Mouse (Mus musculus) liver, embryonic 11.5 days (tissue): ENCODE data around the gene Lamb1. TPM values are rescaled to one million over a fixed set of nuclear protein-coding genes. Genes with fewer than 3 reads are reported as not detected.
A peak's percentile ranks its signal among the peaks of the same experiment; 100 is the strongest.

Source experiments
- ATAC-seq: fragments of 200-750 bp; cut with Nextera tagmentation; replicated peaks from 2 replicates; pipeline ENCODE4 v1.8.0; 2017; ENCODE audit warnings: moderate number of reproducible peaks, mild to moderate bottlenecking, moderate TSS enrichment, moderate library complexity; ENCODE audit not compliant: low FRiP score
- DNase-seq: peaks from one replicate; pipeline ENCODE4 v3.0.0-alpha.2; 2017; ENCODE audit warnings: low spot score
- H3K27ac ChIP-seq: fragments of 300-500 bp; sonication (generic); 2 replicates; pipeline ENCODE4 v1.5.1; 2014; ENCODE audit warnings: mild to moderate bottlenecking, low read depth, low read length, control low read depth
- H3K27me3 ChIP-seq: fragments of 300-500 bp; sonication (generic); replicated peaks from 2 replicates; pipeline ENCODE4 v1.6.1; 2014; ENCODE audit warnings: low read length, mixed read lengths; ENCODE audit not compliant: control insufficient read depth, insufficient read depth
- H3K36me3 ChIP-seq: fragments of 300-500 bp; sonication (generic); 2 replicates; pipeline ENCODE4 v1.6.1; 2014; ENCODE audit warnings: mild to moderate bottlenecking, low read length, moderate library complexity, mixed read lengths; ENCODE audit not compliant: control insufficient read depth, insufficient read depth
- H3K4me1 ChIP-seq: fragments of 300-500 bp; sonication (generic); replicated peaks from 2 replicates; pipeline ENCODE4 v1.6.1; 2014; ENCODE audit warnings: low read length, mixed read lengths; ENCODE audit not compliant: control insufficient read depth, insufficient read depth
- H3K4me2 ChIP-seq: fragments of 300-500 bp; sonication (generic); 2 replicates; pipeline ENCODE4 v1.6.1; 2014; ENCODE audit warnings: mild to moderate bottlenecking, control low read depth, moderate library complexity
- H3K4me3 ChIP-seq: fragments of 300-500 bp; sonication (generic); 2 replicates; pipeline ENCODE4 v1.5.1; 2014; ENCODE audit warnings: low read depth, low read length, control low read depth
- H3K9ac ChIP-seq: fragments of 300-500 bp; sonication (generic); 2 replicates; pipeline ENCODE4 v1.6.1; 2014; ENCODE audit warnings: low read depth, low read length, control low read depth
- H3K9me3 ChIP-seq: fragments of 300-500 bp; sonication (generic); 2 replicates; pipeline ENCODE4 v1.6.1; 2016; ENCODE audit warnings: low read length, inconsistent platforms, mixed read lengths; ENCODE audit not compliant: control insufficient read depth
- WGBS: fragments of 180-500 bp; shearing (Covaris S2); extraction: QIAGEN DNeasy Blood & Tissue Kit; methylation state at CpG from one replicate; pipeline ENCODE4 v1.1.7; 2014; 5-methylcytosine and 5-hydroxymethylcytosine counted together
- polyA plus RNA-seq: library from polyadenylated mRNA; unstranded; fragments of >200 nt; fragmentation: Nextera tagmentation; extraction: Ambion mirVana; gene quantifications from 2 replicates; pipeline ENCODE4 v1.2.1, GENCODE M21; 2014

The Lamb1 gene
- polyA plus RNA-seq = 16.2 and 17.0 TPM in 2 replicates

DNA sequence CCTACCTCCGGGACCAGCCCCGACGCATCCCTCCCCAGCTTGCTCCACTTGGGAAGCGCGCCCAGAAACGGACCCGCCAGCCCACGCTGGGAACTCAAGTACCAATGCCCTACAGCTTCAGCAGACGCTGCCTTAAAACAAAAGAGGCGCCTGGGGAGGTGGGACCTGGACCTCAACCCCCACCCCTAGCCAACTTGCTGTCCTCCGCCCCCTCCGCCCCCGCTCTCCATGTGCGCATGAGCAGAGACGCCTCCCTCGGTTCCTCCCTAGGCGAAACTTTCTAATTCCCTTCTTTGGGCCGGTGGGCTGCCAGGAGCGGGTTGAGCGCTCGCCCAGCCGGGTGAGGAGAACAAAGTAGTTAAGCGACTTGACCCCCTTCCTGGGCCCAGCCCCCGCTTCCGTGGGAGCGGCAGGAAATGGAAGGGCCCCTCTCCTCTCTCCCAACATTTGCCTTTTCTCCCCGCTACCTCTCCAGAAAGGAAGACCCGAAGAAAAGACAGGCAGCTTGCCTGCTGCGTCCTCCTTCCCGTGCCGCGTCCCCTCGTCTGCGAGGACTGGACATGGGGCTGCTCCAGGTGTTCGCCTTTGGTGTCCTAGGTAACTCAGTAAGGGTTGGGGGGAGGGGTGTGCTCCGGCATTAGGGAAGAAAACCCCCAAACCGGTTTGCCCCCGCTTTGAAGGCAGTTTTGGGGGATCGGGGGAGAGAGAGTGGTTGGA lies at the start of gene Lamb1:
Gene Lamb1, plus strand, starts transcription at position 230 of the 717 bp plus-strand sequence.
- H3K36me3 ChIP-seq = peaks cover 2% of the 10 kb centered on the region
- H3K9me3 ChIP-seq = no peaks in the 10 kb centered on the region
- H3K27ac ChIP-seq = no peak within 1 kb of the TSS
- H3K9ac ChIP-seq = peak within 1 kb of the TSS; percentile 9; the same call in 1 of the 2 replicates
- peak within 1 kb of the TSS; percentile 65 for H3K4me2 ChIP-seq
- peak within 1 kb of the TSS; percentile 54 for H3K4me3 ChIP-seq
- ATAC-seq (no peak), DNase-seq (peak; percentile 58)
- WGBS = 1% methylated on average over 38 of the region's 39 CpGs
- peaks cover 33% of the 10 kb centered on the region for H3K27me3 ChIP-seq
- no peaks in the 10 kb centered on the region; the same call in 1 of the 2 replicates for H3K4me1 ChIP-seq

DNA sequence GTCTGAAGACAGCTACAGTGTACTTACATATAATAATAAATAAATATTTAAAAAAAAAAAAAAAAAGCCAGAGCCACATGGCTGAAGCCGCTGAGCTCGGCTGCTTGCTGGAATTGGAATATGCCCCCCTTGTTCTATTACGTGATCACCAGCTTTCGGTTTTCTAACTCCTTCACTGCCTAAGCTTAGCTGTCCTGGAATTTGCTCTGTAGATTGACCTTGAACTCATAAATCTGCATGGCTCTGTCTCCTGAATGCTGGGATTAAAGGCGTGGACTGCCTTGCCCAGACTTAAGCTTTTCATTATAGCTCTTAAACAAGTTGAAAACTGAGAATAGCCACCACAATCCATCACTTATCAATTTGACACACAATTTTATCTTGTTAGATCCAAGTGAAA lies 47.8 kb upstream of the Lamb1 start:
- 85% methylated on average over 5 of the region's 5 CpGs for WGBS
- Histone ChIP-seq H3K27ac (no peak overlapping the region), H3K4me3 (no peak overlapping the region), H3K4me2 (no peak overlapping the region), H3K4me1 (no peaks in the 10 kb centered on the region), H3K27me3 (no peaks in the 10 kb centered on the region), H3K9ac (no peak overlapping the region), H3K9me3 (no peaks in the 10 kb centered on the region), H3K36me3 (no peaks in the 10 kb centered on the region)
- DNase-seq = no peak
- ATAC-seq = no peak

DNA sequence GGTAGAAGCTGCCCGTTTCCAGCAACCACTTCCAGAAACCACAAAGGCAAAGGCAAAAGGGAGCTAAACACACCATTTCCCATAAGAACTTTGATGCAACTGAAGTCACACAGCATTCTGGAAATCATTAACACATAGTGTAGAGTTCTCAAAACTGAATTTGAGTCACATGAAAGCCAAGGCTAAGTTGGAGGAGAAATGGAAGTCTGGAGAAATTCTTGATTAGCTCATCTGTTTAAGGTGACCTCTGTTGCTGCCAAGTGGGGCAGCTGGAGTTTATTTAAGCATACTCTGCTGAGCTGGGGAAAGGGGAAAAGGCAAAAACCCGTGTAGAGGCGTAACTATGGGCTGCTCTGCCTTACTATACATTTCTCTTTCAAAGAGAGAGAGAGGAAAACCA lies 46.3 kb upstream of the Lamb1 start:
- Histone ChIP-seq H3K27ac (no peak overlapping the region), H3K4me2 (no peak overlapping the region), H3K4me3 (no peak overlapping the region), H3K4me1 (no peaks in the 10 kb centered on the region), H3K27me3 (no peaks in the 10 kb centered on the region), H3K9me3 (no peaks in the 10 kb centered on the region), H3K36me3 (no peaks in the 10 kb centered on the region), H3K9ac (no peak overlapping the region)
- WGBS = 52% methylated on average over 3 of the region's 3 CpGs
- DNase-seq (no peak), ATAC-seq (no peak)

DNA sequence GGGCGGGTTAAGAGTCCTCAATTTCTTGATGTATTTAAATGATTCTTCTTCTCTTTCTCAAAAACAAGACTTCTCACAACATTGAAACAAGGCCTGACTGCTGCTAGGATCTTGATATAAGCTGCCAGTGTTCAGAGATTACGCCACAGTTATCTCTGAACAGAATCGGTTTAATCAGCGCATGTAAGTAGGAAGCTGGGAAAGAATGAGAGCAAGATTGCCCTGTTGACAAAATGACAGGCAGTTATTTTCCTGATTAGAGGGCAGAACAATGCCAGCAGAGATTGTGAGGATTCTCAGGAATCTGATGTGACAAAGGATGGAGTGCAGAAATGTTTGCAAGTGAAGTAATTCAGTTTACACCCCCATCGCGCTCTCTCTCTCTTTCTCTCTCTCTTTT lies 43.5 kb upstream of the Lamb1 start:
- Histone ChIP-seq H3K36me3 (no peaks in the 10 kb centered on the region), H3K4me3 (no peak overlapping the region), H3K9me3 (no peaks in the 10 kb centered on the region), H3K9ac (no peak overlapping the region), H3K4me2 (no peak overlapping the region), H3K4me1 (no peaks in the 10 kb centered on the region), H3K27me3 (no peaks in the 10 kb centered on the region), H3K27ac (no peak overlapping the region)
- ATAC-seq (no peak), DNase-seq (no peak)
- WGBS = 56% methylated on average over 6 of the region's 6 CpGs

DNA sequence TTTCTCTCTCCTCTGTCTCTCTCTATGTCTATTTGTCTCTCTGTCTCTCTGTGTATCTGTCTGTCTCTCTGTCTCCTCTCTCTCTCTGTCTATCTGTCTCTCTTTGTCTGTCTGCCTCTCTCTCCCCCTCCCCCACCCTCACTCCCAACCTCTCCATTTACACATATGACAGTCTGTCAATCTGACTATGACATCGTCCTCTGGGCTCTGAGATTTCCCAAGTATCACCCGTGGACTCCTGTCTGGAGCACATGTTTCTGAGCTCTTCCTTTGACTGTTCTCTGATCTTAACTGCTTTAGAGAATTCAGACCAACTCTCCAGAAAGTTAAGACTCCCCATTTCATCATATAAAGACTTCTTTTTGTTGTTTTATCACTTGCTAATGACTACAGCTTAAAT lies 42.8 kb upstream of the Lamb1 start:
- Histone ChIP-seq H3K36me3 (no peaks in the 10 kb centered on the region), H3K4me2 (no peak overlapping the region), H3K4me3 (no peak overlapping the region), H3K27ac (no peak overlapping the region), H3K9ac (no peak overlapping the region), H3K27me3 (no peaks in the 10 kb centered on the region), H3K4me1 (no peaks in the 10 kb centered on the region), H3K9me3 (no peaks in the 10 kb centered on the region)
- ATAC-seq (no peak), DNase-seq (no peak)
- 40% methylated on average over 2 of the region's 2 CpGs for WGBS

DNA sequence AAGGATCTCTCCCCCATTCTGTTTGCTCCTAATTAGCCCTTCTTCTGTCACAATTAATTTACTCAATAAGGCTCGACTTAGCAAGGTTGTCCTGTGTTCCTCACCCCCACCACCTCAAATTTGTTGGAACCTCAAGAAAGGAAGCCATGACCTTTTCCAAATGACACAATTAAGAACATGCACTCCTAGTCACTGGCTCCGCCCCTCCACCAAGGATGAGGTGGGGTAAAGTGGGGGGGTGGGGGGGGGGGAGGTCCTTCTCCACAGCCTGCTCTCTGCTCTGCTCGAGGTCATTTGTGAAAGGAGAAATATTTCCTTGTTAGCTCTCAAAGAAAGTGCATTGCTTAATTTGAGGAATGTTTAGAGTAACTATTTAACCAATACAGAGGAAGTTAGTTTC lies 42.3 kb upstream of the Lamb1 start:
- no peaks in the 10 kb centered on the region for H3K27me3 ChIP-seq
- no peak for DNase-seq
- 31% methylated on average over 3 of the region's 3 CpGs for WGBS
- ATAC-seq = no peak
- no peaks in the 10 kb centered on the region for H3K4me1 ChIP-seq
- no peak overlapping the region for H3K27ac ChIP-seq
- H3K4me2 ChIP-seq = no peak overlapping the region
- no peaks in the 10 kb centered on the region for H3K36me3 ChIP-seq
- H3K9me3 ChIP-seq = no peaks in the 10 kb centered on the region
- H3K4me3 ChIP-seq = no peak overlapping the region
- H3K9ac ChIP-seq = no peak overlapping the region

DNA sequence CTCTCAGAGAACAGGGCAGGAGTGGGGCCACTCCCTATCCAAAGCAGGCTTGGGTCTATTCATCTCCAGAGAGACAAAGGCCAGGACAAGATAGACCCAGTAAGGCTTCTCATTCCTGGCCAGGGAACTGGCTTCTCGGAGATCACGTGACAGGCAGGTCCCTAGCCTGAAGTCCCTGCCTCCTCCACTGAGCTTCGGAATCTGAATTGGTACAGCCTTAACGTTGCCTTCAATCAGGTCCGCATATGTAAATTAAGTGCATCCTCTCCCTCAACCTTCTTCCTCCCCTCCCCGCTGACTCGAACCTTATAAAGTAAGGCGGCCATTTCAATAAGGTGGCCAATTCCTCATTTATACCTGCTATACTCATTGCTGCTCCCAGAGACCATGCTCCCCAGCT lies 39.6 kb upstream of the Lamb1 start:
- DNase-seq (no peak), ATAC-seq (no peak)
- Histone ChIP-seq H3K36me3 (no peaks in the 10 kb centered on the region), H3K4me2 (no peak overlapping the region), H3K9ac (no peak overlapping the region), H3K4me1 (no peaks in the 10 kb centered on the region), H3K4me3 (no peak overlapping the region), H3K27ac (no peak overlapping the region), H3K27me3 (no peaks in the 10 kb centered on the region), H3K9me3 (no peaks in the 10 kb centered on the region)
- 53% methylated on average over 8 of the region's 8 CpGs for WGBS

DNA sequence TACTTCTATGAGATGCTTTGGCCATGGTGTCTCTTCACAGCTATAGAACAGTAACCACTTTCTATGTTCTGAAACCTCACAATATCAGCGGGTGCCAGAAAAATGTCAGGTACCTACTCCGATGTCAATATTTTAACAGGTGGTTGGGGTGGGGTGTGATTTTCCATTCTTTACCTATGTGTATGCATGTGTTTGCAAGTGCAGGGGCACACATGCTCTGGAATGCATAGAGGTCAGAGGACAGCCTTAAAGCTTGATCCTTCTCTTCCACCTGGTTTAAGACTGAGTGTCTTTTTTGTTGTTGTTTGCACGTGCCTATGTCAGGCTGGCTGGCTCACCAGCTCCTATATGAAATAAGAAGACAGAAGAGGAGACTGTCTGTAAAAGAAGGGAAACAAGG lies 37.9 kb upstream of the Lamb1 start:
- no peak overlapping the region for H3K9ac ChIP-seq
- 83% methylated on average over 3 of the region's 3 CpGs for WGBS
- DNase-seq (no peak), ATAC-seq (no peak)
- no peaks in the 10 kb centered on the region for H3K9me3 ChIP-seq
- H3K27me3 ChIP-seq = no peaks in the 10 kb centered on the region
- H3K4me1 ChIP-seq = no peaks in the 10 kb centered on the region
- no peaks in the 10 kb centered on the region for H3K36me3 ChIP-seq
- H3K4me2 ChIP-seq = no peak overlapping the region
- H3K4me3 ChIP-seq = no peak overlapping the region
- no peak overlapping the region for H3K27ac ChIP-seq

DNA sequence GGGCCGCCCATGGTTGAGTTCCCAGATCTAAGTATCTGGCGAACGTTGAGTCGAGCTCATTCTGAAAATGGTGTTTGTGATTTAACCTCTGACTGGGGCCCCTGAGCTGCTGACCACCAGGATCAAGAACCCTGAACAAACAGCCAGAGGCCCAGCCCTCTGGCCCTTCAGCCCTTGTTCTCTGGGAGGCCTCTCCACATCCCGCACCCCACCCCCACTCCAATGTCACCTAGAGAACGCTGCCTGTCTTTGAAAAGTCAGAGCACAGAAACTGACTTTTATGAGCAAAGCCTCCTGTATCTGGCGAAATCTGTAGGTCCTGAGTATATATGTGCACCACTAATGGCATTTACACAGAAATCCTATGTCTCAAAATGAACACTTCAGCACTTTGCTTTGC lies 36.2 kb upstream of the Lamb1 start:
- H3K27ac ChIP-seq = no peak overlapping the region

More for the DNA sequence above, 36.2 kb upstream of the Lamb1 start:
- H3K4me1 ChIP-seq = no peaks in the 10 kb centered on the region
- ATAC-seq (no peak), DNase-seq (no peak)
- H3K4me2 ChIP-seq = no peak overlapping the region
- no peaks in the 10 kb centered on the region for H3K27me3 ChIP-seq
- no peak overlapping the region for H3K4me3 ChIP-seq
- no peaks in the 10 kb centered on the region for H3K36me3 ChIP-seq
- no peak overlapping the region for H3K9ac ChIP-seq
- 54% methylated on average over 7 of the region's 7 CpGs for WGBS
- no peaks in the 10 kb centered on the region for H3K9me3 ChIP-seq
